Mouse (Mus musculus): ENCODE data around the gene Tmc5. TPM values are rescaled to one million over a fixed set of nuclear protein-coding genes. Genes with fewer than 3 reads are reported as not detected.

The Tmc5 gene
- polyA plus RNA-seq, 1 experiment from 2014 or later, result 0.17 TPM

Other genes starting within 250 kb of the Tmc5 start
- gene Syt17, start 149.1 kb upstream of the Tmc5 start, polyA plus RNA-seq (2014; fragmentation: Nextera tagmentation; extraction: Ambion mirVana), result 7.8 and 8.0 TPM in 2 replicates
- gene Itpripl2, start 105.3 kb upstream of the Tmc5 start, polyA plus RNA-seq (2014; fragmentation: Nextera tagmentation; extraction: Ambion mirVana), result 1.1 and 1.4 TPM in 2 replicates
- 118 and 127 TPM in 2 replicates for gene Coq7, start 63.9 kb upstream of the Tmc5 start, polyA plus RNA-seq (2014; fragmentation: Nextera tagmentation; extraction: Ambion mirVana)
- 9.5 and 10.5 TPM in 2 replicates for gene Tmc7, start 12.6 kb upstream of the Tmc5 start, polyA plus RNA-seq (2014; fragmentation: Nextera tagmentation; extraction: Ambion mirVana)
- 109 and 114 TPM in 2 replicates for gene Gde1, start 108.5 kb downstream of the Tmc5 start, polyA plus RNA-seq (2014; fragmentation: Nextera tagmentation; extraction: Ambion mirVana)
- gene Ccp110, start 115.3 kb downstream of the Tmc5 start, polyA plus RNA-seq (2014; fragmentation: Nextera tagmentation; extraction: Ambion mirVana), result 20.7 and 22.1 TPM in 2 replicates
- gene Vps35l, start 142.9 kb downstream of the Tmc5 start, polyA plus RNA-seq (2014; fragmentation: Nextera tagmentation; extraction: Ambion mirVana), result 77.7 and 80.5 TPM in 2 replicates

Data from neural tube, embryonic 11.5 days (tissue).